Mouse (Mus musculus): Measurements from ENCODE around the gene Rps6kb1.

DNA sequence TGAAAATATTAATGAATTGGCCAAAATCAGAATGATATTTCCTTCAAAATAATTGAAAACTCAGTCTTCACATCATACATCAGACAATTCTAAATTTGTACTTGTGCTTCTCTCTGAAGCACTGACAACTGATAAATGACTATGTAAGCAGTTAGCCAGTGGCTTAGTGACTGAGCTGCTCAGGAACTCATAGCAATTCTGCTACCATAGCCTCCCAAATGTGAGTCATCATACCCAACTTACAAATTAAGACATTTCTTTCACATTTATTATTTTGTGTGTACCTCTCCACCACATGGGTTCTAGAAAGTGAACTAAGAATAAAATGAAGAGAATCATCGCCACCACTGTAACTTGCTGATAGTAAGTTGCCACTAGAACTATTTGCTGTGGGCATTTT lies 53.8 kb downstream of the Rps6kb1 start:
- TF ChIP-seq CTCF (IDR thresholded peaks at IDR 0.05; ENCODE audit: insufficient read depth, low read depth, low read length) = no peak
- no peak for TF ChIP-seq POLR2A (IDR thresholded peaks at IDR 0.05; ENCODE audit: insufficient read depth, low read depth, low read length)
